Mouse (Mus musculus) neural tube, embryonic 14.5 days (tissue): Measurements from ENCODE around the gene Cacng8. TPM values are rescaled to one million over a fixed set of nuclear protein-coding genes. Genes with fewer than 3 reads are reported as not detected.

Experiments
- ATAC-seq: fragments of 200-750 bp; cut with Nextera tagmentation; 2 replicates; pipeline ENCODE4 v1.8.0; 2017; ENCODE audit warnings: low read depth, mild to moderate bottlenecking, moderate TSS enrichment, moderate library complexity
- H3K27ac ChIP-seq: fragments of 300-500 bp; sonication (generic); 2 replicates; pipeline ENCODE4 v1.5.1; 2014; ENCODE audit warnings: low read depth, mild to moderate bottlenecking, control low read depth, low read length, moderate library complexity, mixed read lengths
- H3K27me3 ChIP-seq: fragments of 300-500 bp; sonication (generic); 2 replicates; pipeline ENCODE4 v1.6.1; 2014; ENCODE audit warnings: low read length; ENCODE audit not compliant: control insufficient read depth, insufficient read depth
- H3K36me3 ChIP-seq: fragments of 300-500 bp; sonication (generic); 2 replicates; pipeline ENCODE4 v1.6.1; 2014; ENCODE audit warnings: low read length, mixed read lengths; ENCODE audit not compliant: control insufficient read depth, insufficient read depth
- H3K4me1 ChIP-seq: fragments of 300-500 bp; sonication (generic); 2 replicates; pipeline ENCODE4 v1.6.1; 2014; ENCODE audit warnings: low read length; ENCODE audit not compliant: control insufficient read depth, insufficient read depth
- H3K4me2 ChIP-seq: fragments of 300-500 bp; sonication (generic); 2 replicates; pipeline ENCODE4 v1.6.1; 2014; ENCODE audit warnings: mild to moderate bottlenecking, low read depth, low read length, control low read depth
- H3K4me3 ChIP-seq: fragments of 300-500 bp; sonication (generic); 2 replicates; pipeline ENCODE4 v1.5.1; 2014; ENCODE audit warnings: low read depth, low read length, control low read depth, mixed read lengths
- H3K9ac ChIP-seq: fragments of 300-500 bp; sonication (generic); replicated peaks from 2 replicates; pipeline ENCODE4 v1.6.1; 2014; ENCODE audit warnings: low read depth, mild to moderate bottlenecking, control low read depth, low read length, mixed read lengths
- H3K9me3 ChIP-seq: fragments of 300-500 bp; sonication (generic); 2 replicates; pipeline ENCODE4 v1.6.1; 2016; ENCODE audit warnings: low read length; ENCODE audit not compliant: control insufficient read depth
- whole genome bisulfite sequencing: fragments of 180-500 bp; shearing (Covaris S2); extraction: QIAGEN DNeasy Blood & Tissue Kit; methylation state at CpG from one replicate; pipeline ENCODE4 v1.1.7; 2014; 5-methylcytosine and 5-hydroxymethylcytosine counted together
- polyA plus RNA-seq: library from polyadenylated mRNA; unstranded; fragments of >200 nt; fragmentation: Nextera tagmentation; extraction: Ambion mirVana; gene quantifications from 2 replicates; pipeline ENCODE4 v1.2.1, GENCODE M21; 2014

The Cacng8 gene
- polyA plus RNA-seq, 1 experiment from 2014 or later = 12.9 TPM

DNA sequence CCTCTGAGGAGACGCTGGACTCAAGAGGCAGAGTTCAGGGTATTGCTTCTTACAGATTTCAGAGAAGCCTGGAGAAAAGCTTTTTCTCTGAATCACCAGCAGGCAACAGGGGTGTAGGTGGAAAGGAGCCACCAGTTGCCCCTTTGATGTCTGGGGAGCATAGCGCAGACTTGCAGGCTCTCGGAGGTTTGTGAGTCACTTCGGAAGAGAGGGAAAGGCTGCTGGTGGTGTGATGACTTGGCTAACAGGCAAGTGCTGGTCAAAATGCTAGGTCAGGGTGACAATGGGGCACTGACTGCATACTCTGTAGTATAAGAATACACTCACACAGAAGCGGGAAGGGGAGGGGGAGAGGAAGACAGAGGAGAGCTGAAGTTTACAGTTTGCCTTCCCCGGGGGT lies 60.7 kb downstream of the Cacng8 start:
- H3K4me3 ChIP-seq = no peak overlapping the region
- H3K36me3 ChIP-seq = no peaks in the 10 kb centered on the region
- no peak overlapping the region for H3K27ac ChIP-seq
- H3K4me2 ChIP-seq = no peak overlapping the region
- WGBS = 50% methylated on average over 6 of the region's 6 CpGs
- no peak overlapping the region for H3K9ac ChIP-seq
- no peaks in the 10 kb centered on the region for H3K27me3 ChIP-seq
- no peaks in the 10 kb centered on the region for H3K4me1 ChIP-seq
- no peak for ATAC-seq
- no peaks in the 10 kb centered on the region for H3K9me3 ChIP-seq

DNA sequence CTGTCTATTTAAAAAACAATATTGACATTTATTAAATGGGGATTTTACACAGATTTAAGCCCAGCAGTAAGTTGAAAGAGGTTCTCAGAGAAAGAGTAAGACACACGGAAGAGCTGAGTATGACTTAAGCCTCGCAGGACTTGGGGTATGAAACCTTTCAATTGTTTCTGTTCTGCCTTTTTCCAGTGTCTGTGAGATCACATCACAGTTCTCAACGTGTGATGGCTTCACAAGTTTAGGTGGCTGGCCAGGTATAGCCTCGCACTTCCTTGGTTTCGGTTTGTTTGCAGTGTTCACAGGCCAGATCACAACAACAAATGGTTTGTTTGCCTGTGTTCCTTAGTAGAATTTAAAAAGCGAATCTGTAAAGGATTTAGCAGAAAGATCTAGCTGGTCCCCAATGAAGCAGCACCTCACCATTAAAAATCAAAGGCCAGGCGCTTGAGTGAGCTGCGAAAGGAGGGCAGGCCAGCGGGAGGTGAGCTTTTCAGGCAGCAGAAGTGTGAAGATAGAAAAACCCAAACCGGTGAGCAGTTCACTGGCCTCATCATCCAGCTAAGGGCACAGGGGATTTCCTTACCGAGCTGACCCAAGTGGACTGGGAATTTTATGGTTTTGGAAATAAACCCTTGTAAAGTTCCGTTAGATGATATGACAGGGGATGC lies 62.5 kb downstream of the Cacng8 start:
- no peak for ATAC-seq
- WGBS = 59% methylated on average over 12 of the region's 12 CpGs
- no peak overlapping the region for H3K27ac ChIP-seq
- H3K4me3 ChIP-seq = no peak overlapping the region
- H3K4me2 ChIP-seq = no peak overlapping the region
- no peaks in the 10 kb centered on the region for H3K4me1 ChIP-seq
- no peaks in the 10 kb centered on the region for H3K27me3 ChIP-seq
- no peak overlapping the region for H3K9ac ChIP-seq
- no peaks in the 10 kb centered on the region for H3K36me3 ChIP-seq
- H3K9me3 ChIP-seq = no peaks in the 10 kb centered on the region

DNA sequence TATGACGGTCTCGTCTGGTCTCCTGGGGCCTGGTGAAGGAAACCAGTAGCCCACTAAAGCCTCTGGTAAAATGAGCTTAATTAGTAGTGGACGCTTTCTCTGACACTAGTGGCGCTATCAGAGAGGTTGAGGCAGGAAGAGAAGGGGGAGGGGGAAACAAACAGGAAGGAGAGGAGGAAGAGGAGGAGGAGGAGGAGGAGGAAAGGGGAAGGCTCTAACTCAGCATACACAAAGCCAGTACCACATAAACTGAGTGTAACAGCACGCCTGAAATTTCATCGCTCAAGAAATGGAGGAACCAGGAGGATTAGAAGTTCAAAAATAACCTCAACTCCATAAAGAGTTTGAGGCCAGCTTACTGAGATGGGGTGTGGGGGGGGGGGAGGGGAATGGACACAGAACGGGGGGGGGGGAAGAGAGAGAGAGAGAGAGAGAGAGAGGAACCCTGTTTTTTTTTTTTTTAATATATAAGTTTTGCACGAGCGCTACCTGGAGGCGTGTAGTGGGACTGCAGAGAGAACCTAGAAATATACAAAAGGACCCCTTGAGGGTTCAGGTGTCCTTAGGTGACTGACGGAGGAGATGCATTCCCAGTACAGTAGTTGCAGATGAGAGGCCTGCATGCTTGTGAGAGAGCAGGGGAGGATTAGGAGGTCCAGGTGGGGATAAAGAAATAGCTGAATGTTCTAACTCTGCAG lies 63.2 kb downstream of the Cacng8 start:
- H3K4me3 ChIP-seq = no peak overlapping the region
- no peaks in the 10 kb centered on the region for H3K27me3 ChIP-seq
- H3K9me3 ChIP-seq = no peaks in the 10 kb centered on the region
- no peak for ATAC-seq
- no peak overlapping the region for H3K9ac ChIP-seq
- no peak overlapping the region for H3K4me2 ChIP-seq
- no peaks in the 10 kb centered on the region for H3K4me1 ChIP-seq
- H3K36me3 ChIP-seq = no peaks in the 10 kb centered on the region
- no peak overlapping the region for H3K27ac ChIP-seq
- 64% methylated on average over 10 of the region's 11 CpGs for WGBS

DNA sequence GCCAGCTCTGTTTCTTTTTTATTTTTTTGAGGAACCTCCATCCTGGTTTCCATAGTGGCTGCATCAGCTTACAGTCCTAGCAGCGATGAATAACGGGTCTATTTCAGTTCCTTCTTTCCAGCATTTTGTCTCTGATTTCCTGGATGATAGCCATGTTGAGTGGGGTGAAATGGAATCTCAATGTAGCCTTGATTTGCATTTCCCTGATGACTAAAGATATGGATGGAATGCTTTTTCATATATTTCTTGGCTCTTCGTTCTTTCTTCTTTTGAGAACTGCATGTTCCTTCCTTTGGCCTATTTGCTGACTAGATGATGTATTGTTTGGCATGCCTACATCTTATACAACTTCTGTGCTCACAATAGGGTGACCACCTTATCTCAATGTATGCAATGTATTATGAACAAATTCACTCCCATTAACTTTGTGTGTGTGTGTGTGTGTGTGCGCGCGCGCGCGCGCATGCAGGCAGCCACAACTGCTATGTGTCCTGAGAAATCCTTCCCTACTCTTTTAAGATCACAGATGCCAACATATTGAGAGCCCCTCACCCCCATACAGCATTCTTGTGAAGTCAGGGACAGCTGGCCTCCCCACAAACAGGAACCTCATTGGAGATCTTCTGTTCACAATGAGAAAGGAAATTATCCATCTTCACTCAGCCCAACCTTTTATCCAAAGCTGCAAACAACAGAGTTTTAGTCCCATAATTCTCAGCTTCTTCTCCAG lies 66.8 kb downstream of the Cacng8 start:
- no peaks in the 10 kb centered on the region for H3K4me1 ChIP-seq
- H3K36me3 ChIP-seq = no peaks in the 10 kb centered on the region
- no peaks in the 10 kb centered on the region for H3K27me3 ChIP-seq
- WGBS = 95% methylated on average over 10 of the region's 10 CpGs
- no peak overlapping the region for H3K4me3 ChIP-seq
- no peak for ATAC-seq
- no peak overlapping the region for H3K27ac ChIP-seq
- H3K4me2 ChIP-seq = no peak overlapping the region
- no peak overlapping the region for H3K9ac ChIP-seq
- no peaks in the 10 kb centered on the region for H3K9me3 ChIP-seq

DNA sequence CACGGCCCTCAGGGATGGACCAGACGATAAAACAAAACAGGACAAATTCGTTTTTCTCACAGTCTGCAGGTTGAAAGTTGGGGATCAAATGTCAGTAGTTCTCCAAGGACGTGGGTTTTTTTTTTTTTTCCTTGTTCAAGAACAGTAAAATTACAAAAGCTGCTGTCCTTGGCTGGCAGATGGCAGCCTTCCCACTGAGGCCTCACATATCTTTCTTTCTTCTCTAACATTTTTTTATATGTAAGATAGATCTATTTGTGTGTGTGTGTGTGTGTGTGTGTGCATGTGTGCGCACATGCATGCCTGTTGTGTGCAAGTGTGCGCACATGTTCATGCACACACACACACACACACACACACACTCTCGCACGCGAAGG lies 67.3 kb downstream of the Cacng8 start:
- no peaks in the 10 kb centered on the region for H3K36me3 ChIP-seq
- ATAC-seq = no peak
- H3K4me2 ChIP-seq = no peak overlapping the region
- 80% methylated on average over 9 of the region's 9 CpGs for WGBS
- H3K9ac ChIP-seq = no peak overlapping the region
- no peaks in the 10 kb centered on the region for H3K9me3 ChIP-seq
- H3K27ac ChIP-seq = no peak overlapping the region
- H3K4me1 ChIP-seq = no peaks in the 10 kb centered on the region
- H3K4me3 ChIP-seq = no peak overlapping the region
- H3K27me3 ChIP-seq = no peaks in the 10 kb centered on the region

DNA sequence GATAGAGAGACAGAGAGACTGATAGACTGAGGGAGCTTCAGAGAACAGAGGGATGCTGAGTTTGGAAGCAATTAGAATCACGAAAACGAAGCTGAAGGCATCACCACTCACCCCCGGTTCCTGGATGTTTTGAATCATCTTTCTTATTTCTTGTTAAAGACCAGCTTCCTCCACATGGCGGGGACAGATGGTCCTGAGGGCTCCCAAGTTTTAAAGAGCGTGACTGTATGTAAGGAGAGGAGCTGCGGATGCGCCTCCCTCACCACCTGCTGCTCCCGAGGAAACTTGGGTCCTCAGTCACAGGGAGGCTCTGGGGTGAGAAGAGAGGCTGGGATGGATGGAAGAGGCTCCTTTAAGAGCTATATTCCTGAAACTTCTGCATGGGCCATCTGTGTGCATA lies 69.8 kb downstream of the Cacng8 start:
- Histone ChIP-seq H3K36me3 (no peaks in the 10 kb centered on the region), H3K9ac (no peak overlapping the region), H3K4me3 (no peak overlapping the region), H3K4me2 (no peak overlapping the region), H3K4me1 (no peaks in the 10 kb centered on the region), H3K27me3 (no peaks in the 10 kb centered on the region), H3K27ac (no peak overlapping the region), H3K9me3 (no peaks in the 10 kb centered on the region)
- ATAC-seq = no peak
- WGBS = 91% methylated on average over 8 of the region's 8 CpGs

DNA sequence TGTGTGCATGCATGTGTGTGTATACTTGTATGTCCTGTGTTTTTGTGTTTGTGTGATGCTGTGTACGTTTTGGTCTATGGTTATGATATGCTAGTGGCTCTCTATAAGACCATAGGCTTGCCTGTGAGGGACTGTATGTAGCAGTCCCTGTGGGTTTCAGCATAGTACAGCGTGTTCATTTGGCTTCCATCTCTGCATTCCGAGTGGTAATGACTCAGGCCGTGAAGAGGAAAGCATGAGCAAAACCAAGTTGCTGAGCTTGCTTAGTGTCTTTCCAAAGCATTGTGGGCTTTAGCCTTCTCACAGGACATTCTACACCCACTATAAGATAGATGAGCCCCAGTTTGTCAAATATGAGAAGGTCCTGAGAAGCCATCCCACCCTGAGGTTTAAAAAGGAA lies 72.8 kb downstream of the Cacng8 start:
- no peak overlapping the region for H3K9ac ChIP-seq
- no peak overlapping the region for H3K4me2 ChIP-seq
- no peaks in the 10 kb centered on the region for H3K4me1 ChIP-seq
- H3K27me3 ChIP-seq = no peaks in the 10 kb centered on the region
- no peaks in the 10 kb centered on the region for H3K36me3 ChIP-seq
- H3K27ac ChIP-seq = no peak overlapping the region
- no peak overlapping the region for H3K4me3 ChIP-seq
- no peak for ATAC-seq
- no peaks in the 10 kb centered on the region for H3K9me3 ChIP-seq
- 91% methylated on average over 4 of the region's 4 CpGs for WGBS
